20 mouse cellular contexts compared by ENCODE assay signal in the genomic region with DNA sequence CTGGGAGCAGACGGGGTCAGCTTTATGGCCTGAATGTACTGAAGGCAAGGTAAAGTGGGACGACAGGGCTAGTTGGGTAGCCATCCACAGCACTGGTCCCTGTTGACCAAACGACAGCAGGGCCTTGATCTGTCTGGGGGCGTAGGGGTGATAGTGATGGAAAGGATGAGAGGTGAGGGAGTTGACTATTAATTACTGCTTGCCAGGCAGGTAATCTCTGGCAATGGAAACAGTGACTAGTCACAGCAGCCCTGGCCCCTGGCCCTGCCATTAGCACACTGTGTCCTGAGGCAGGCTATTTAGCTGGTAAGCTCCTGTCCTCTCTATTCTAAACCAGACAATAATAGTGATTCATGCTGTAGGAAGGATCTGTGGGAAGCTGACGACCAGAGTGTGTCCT. TPM values are rescaled to one million over a fixed set of nuclear protein-coding genes. Genes with fewer than 3 reads are reported as not detected.
"Had no signal": no experiment of that assay in that cellular context is flagged by ENCODE, and none has a peak within 500 bp of the region (broad histone marks: within the 10 kb centered on the region; RNA-seq: fewer than 3 reads in every experiment).

No protein-coding gene starts in this region.

- ATAC-seq: hindbrain, postnatal 0 days; intestine, embryonic 15.5 days; intestine, postnatal 0 days had no signal

- DNase-seq: gastrocnemius, postnatal 14 days; gastrocnemius, postnatal 36 days; heart, adult 11 months; heart, adult 2 months; heart, postnatal 14 days; heart, postnatal 36 days; kidney, adult 2 months; kidney, adult 9 months; kidney, postnatal 14 days; kidney, postnatal 36 days; liver; liver, embryonic 13.5 days had no signal

RNA-seq across cellular contexts. Expression of a gene that starts 33.2 kb away (rescaled TPM):
- polyA plus RNA-seq: hindbrain, embryonic 11.5 days; kidney, adult 2 months; liver, embryonic 11.5 days; liver, embryonic 13.5 days; liver, embryonic 15.5 days had no signal

RNA-seq across cellular contexts. Expression of a gene that starts 39.7 kb away (rescaled TPM):
- polyA plus RNA-seq: gonadal fat pad, adult 2 months; heart, postnatal 0 days; hindbrain, embryonic 11.5 days had no signal
